Mouse (Mus musculus) megakaryocyte, embryonic 14.5 days (primary cell): ENCODE measurements around the gene Gata2.

Experiments used
- FLI1 ChIP-seq: IDR thresholded peaks from 2 replicates; pipeline ENCODE4 v1.6.1; 2012; ENCODE audit warnings: low read length, inconsistent platforms, mixed read lengths
- GATA1 ChIP-seq: IDR thresholded peaks from 3 replicates; pipeline ENCODE4 v1.6.1; 2012; ENCODE audit warnings: mixed read lengths, low read length, inconsistent platforms, borderline replicate concordance

DNA sequence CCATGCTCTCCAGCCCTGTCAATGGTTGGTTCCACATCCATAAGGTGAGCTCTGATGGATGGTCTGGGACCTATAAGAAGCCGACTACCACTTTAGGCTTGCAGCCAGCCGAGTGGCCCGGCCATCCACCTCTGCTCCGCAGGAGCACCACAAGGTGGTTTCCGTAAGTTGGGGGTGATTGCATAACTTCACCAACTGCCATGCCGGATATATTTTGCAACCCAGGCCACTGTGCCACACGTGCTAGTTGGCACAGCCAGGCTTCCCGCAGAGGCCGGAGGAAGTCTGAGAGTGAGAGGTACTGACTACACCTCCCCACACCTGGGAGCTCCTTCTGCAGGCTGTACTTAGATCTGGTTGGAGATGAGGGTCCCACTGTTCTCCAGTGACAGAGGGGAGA lies 27.6 kb upstream of the Gata2 start:
- TF ChIP-seq FLI1: no peak
- TF ChIP-seq GATA1: no peak
